Mouse (Mus musculus) MEL (cell line): ENCODE data around the gene Rsrc1. TPM values are rescaled to one million over a fixed set of nuclear protein-coding genes. Genes with fewer than 3 reads are reported as not detected.
A peak's percentile ranks its signal among the peaks of the same experiment; 100 is the strongest.

ENCODE experiments used
- DNase-seq: peaks from one replicate; pipeline ENCODE4 v3.0.0; 2011; ENCODE audit warnings: low read depth, low spot score
- H3K27ac ChIP-seq: 2 replicates; pipeline ENCODE4 v1.5.1; 2012; ENCODE audit warnings: low read depth, mild to moderate bottlenecking, control low read depth, low read length, moderate library complexity; ENCODE audit not compliant: control insufficient read depth
- H3K27me3 ChIP-seq, 2 experiments: fragments of 150-350 bp in 1 of 2; sonication (generic) in 1 of 2; 2 replicates each; pipeline ENCODE4 v1.6.1; 2012; ENCODE audit warnings: low read length in 2 of 2, mild to moderate bottlenecking in 2 of 2, improper control_type of control experiment in 1 of 2, moderate library complexity in 1 of 2; ENCODE audit not compliant: insufficient read depth in 2 of 2, control insufficient read depth in 1 of 2
- H3K36me3 ChIP-seq, 2 experiments: 2 replicates each; pipeline ENCODE4 v1.6.1; 2012 to 2014; ENCODE audit warnings: low read length in 2 of 2, improper control_type of control experiment in 1 of 2, inconsistent platforms in 1 of 2, mild to moderate bottlenecking in 1 of 2; ENCODE audit not compliant: insufficient read depth in 2 of 2, control insufficient read depth in 1 of 2
- H3K4me1 ChIP-seq, 2 experiments: fragments of 150-350 bp in 1 of 2; sonication (generic) in 1 of 2; 2 replicates each; pipeline ENCODE4 v1.6.1; 2012; ENCODE audit warnings: low read length in 2 of 2, improper control_type of control experiment in 1 of 2, mild to moderate bottlenecking in 1 of 2; ENCODE audit not compliant: insufficient read depth in 2 of 2, control insufficient read depth in 1 of 2
- H3K4me3 ChIP-seq, 2 experiments: fragments of 150-350 bp in 1 of 2; sonication (generic) in 1 of 2; 2 replicates each; pipeline ENCODE4 v1.5.1; 2012; ENCODE audit warnings: low read depth in 2 of 2, low read length in 2 of 2, mild to moderate bottlenecking in 2 of 2, moderate library complexity in 2 of 2, control low read depth in 1 of 2, improper control_type of control experiment in 1 of 2; ENCODE audit not compliant: control insufficient read depth in 1 of 2, insufficient read depth in 1 of 2
- H3K79me2 ChIP-seq: 2 replicates; pipeline ENCODE4 v1.6.1; 2012; ENCODE audit warnings: mild to moderate bottlenecking, low read length, moderate library complexity; ENCODE audit not compliant: control insufficient read depth, poor library complexity, insufficient read depth
- H3K9ac ChIP-seq: 2 replicates; pipeline ENCODE4 v1.6.1; 2012; ENCODE audit warnings: low read depth, mild to moderate bottlenecking, control low read depth, low read length, moderate library complexity; ENCODE audit not compliant: control insufficient read depth, poor library complexity, severe bottlenecking
- H3K9me3 ChIP-seq: fragments of 150-350 bp; sonication (generic); replicated peaks from 2 replicates; pipeline ENCODE4 v1.6.1; 2012; ENCODE audit warnings: mild to moderate bottlenecking, low read length, improper control_type of control experiment, moderate library complexity; ENCODE audit not compliant: insufficient read depth
- CHD2 ChIP-seq: IDR thresholded peaks from 2 replicates; pipeline ENCODE4 v1.6.1; 2011; ENCODE audit warnings: low read length, improper control_type of control experiment
- EP300 ChIP-seq, 2 experiments: IDR thresholded peaks; 2 replicates each; pipeline ENCODE4 v1.6.1; 2011; ENCODE audit warnings: improper control_type of control experiment in 2 of 2, low read length in 2 of 2, low read depth in 1 of 2, mild to moderate bottlenecking in 1 of 2
- ETS1 ChIP-seq: IDR thresholded peaks from 2 replicates; pipeline ENCODE4 v1.6.1; 2012; ENCODE audit warnings: low read depth, mild to moderate bottlenecking, inconsistent platforms, low read length, improper control_type of control experiment, moderate library complexity
- GATA1 ChIP-seq: IDR thresholded peaks from 2 replicates; pipeline ENCODE4 v1.6.1; 2011; ENCODE audit warnings: low read depth, low read length, improper control_type of control experiment
- MAFK ChIP-seq: IDR thresholded peaks from 2 replicates; pipeline ENCODE4 v1.6.1; 2011; ENCODE audit warnings: low read depth, mild to moderate bottlenecking, low read length, improper control_type of control experiment, borderline replicate concordance
- MEF2A ChIP-seq: IDR thresholded peaks from 2 replicates; pipeline ENCODE4 v1.6.1; 2014; ENCODE audit warnings: low read depth, mild to moderate bottlenecking, inconsistent platforms, low read length, improper control_type of control experiment; ENCODE audit not compliant: poor library complexity, insufficient replicate concordance, severe bottlenecking; ENCODE audit errors: extremely low read depth
- MXI1 ChIP-seq: IDR thresholded peaks from 2 replicates; pipeline ENCODE4 v1.6.1; 2011; ENCODE audit warnings: mild to moderate bottlenecking, low read depth, low read length, improper control_type of control experiment
- MYB ChIP-seq: IDR thresholded peaks from 2 replicates; pipeline ENCODE4 v1.6.1; 2011; ENCODE audit warnings: mild to moderate bottlenecking, low read depth, low read length, improper control_type of control experiment
- SIN3A ChIP-seq: IDR thresholded peaks from 2 replicates; pipeline ENCODE4 v1.6.1; 2012; ENCODE audit warnings: low read length, improper control_type of control experiment, inconsistent platforms
- TAL1 ChIP-seq: IDR thresholded peaks from 2 replicates; pipeline ENCODE4 v1.6.1; 2012; ENCODE audit warnings: mild to moderate bottlenecking, inconsistent platforms, low read length, moderate library complexity, mixed read lengths
- TBP ChIP-seq: IDR thresholded peaks from 2 replicates; pipeline ENCODE4 v1.8.0; 2011; ENCODE audit warnings: low read depth, low read length, improper control_type of control experiment
- TCF12 ChIP-seq: IDR thresholded peaks from 2 replicates; pipeline ENCODE4 v1.6.1; 2014; ENCODE audit warnings: low read depth, mild to moderate bottlenecking, inconsistent platforms, low read length, improper control_type of control experiment, moderate library complexity
- USF1 ChIP-seq: IDR thresholded peaks from 2 replicates; pipeline ENCODE4 v1.6.1; 2014; ENCODE audit warnings: low read depth, mild to moderate bottlenecking, inconsistent platforms, low read length, improper control_type of control experiment, moderate library complexity
- USF2 ChIP-seq, 2 experiments: IDR thresholded peaks; 2 replicates each; pipeline ENCODE4 v1.6.1; 2011 to 2012; ENCODE audit warnings: improper control_type of control experiment in 2 of 2, low read length in 2 of 2, borderline replicate concordance in 1 of 2, inconsistent platforms in 1 of 2, low read depth in 1 of 2, mild to moderate bottlenecking in 1 of 2; ENCODE audit not compliant: insufficient read depth in 1 of 2
- ZC3H11A ChIP-seq: IDR thresholded peaks from 2 replicates; pipeline ENCODE4 v1.6.1; 2012; ENCODE audit warnings: low read depth, mild to moderate bottlenecking, inconsistent platforms, low read length, improper control_type of control experiment
- ZKSCAN1 ChIP-seq: IDR thresholded peaks from 2 replicates; pipeline ENCODE4 v1.6.1; 2012; ENCODE audit warnings: low read depth, mild to moderate bottlenecking, inconsistent platforms, low read length, improper control_type of control experiment, moderate library complexity
- polyA plus RNA-seq, 2 experiments: library from polyadenylated mRNA; stranded (reverse) in 1 of 2; unstranded in 1 of 2; fragments of >175 nt in 1 of 2; fragments of >200 nt in 1 of 2; gene quantifications; 2 replicates each; pipeline versions ENCODE4 v1.2.1 to v1.2.4; 2012; ENCODE audit warnings: low replicate concordance in 2 of 2, low read depth in 1 of 2; ENCODE audit not compliant: insufficient read length in 2 of 2, insufficient read depth in 1 of 2, missing spikeins in 1 of 2
- total RNA-seq: library from RNA; depleted of rRNA; stranded (reverse); fragments of 300-350 nt; gene quantifications from 2 replicates; pipeline ENCODE4 v1.2.3, GENCODE M21; 2012

Rsrc1 gene
- total and polyA plus RNA-seq, 3 experiments, result 22.8 to 100 (median 42.7) TPM

- H3K79me2 ChIP-seq, result no peaks in the 10 kb centered on the region
- peaks cover 3 to 6% of the 10 kb centered on the region in 2 experiments for H3K4me1 ChIP-seq
- H3K4me3 ChIP-seq, result peak overlapping the region; percentile 6 to 8; a peak in 1 of 4 replicates
- DNase-seq, result peak; percentile 54
- TF ChIP-seq MAFK, result no peak
- TF ChIP-seq USF1, result no peak
- TF ChIP-seq USF2 (IDR thresholded peaks at IDR 0.05; ENCODE audit: borderline replicate concordance in 1 of 2, insufficient read depth in 1 of 2, low read depth in 1 of 2, low read length in 2 of 2), result no peak
- 0 out of 2 replicates have a peak, but pooled peaks have one; percentile 33 for TF ChIP-seq MXI1
- TF ChIP-seq ZC3H11A, result no peak
- no peak for TF ChIP-seq CHD2
- H3K9me3 ChIP-seq, result no peaks in the 10 kb centered on the region
- peaks cover 0 to 10% of the 10 kb centered on the region in 2 experiments; a peak in 2 of 4 replicates for H3K36me3 ChIP-seq
- no peak overlapping the region for H3K9ac ChIP-seq
- H3K27me3 ChIP-seq, result no peaks in the 10 kb centered on the region
- no peak overlapping the region; the same call in 1 of the 2 replicates for H3K27ac ChIP-seq
Observed at GRCm38 (mm10) chr3:67279781-67280180, 298.6 kb downstream of the Rsrc1 start.

GRCm38 (mm10) chr3:67280247-67280646 is 299.1 kb downstream of the Rsrc1 start:
- no peak overlapping the region; the same call in 1 of the 2 replicates for H3K27ac ChIP-seq
- H3K27me3 ChIP-seq, result no peaks in the 10 kb centered on the region
- H3K9ac ChIP-seq, result no peak overlapping the region
- H3K9me3 ChIP-seq, result no peaks in the 10 kb centered on the region
- peaks cover 3 to 8% of the 10 kb centered on the region in 2 experiments for H3K4me1 ChIP-seq
- peak; percentile 59 for DNase-seq
- H3K79me2 ChIP-seq, result no peaks in the 10 kb centered on the region
- H3K36me3 ChIP-seq, result peaks cover 0 to 14% of the 10 kb centered on the region in 2 experiments; a peak in 2 of 4 replicates
- peak overlapping the region in 1 of 2 experiments; percentile 8; a peak in 1 of 4 replicates for H3K4me3 ChIP-seq
- TF ChIP-seq SIN3A (no peak; the same call in none of the 2 replicates), ZC3H11A (no peak), CHD2 (no peak), MEF2A (no peak), ZKSCAN1 (no peak), GATA1 (peak; percentile 90), TBP (no peak), EP300 (IDR thresholded peaks at IDR 0.05; ENCODE audit: low read depth in 1 of 2, low read length in 2 of 2) (peak; percentile 67 to 71), ETS1 (peak; percentile 43; the same call in 1 of the 2 replicates)

DNA sequence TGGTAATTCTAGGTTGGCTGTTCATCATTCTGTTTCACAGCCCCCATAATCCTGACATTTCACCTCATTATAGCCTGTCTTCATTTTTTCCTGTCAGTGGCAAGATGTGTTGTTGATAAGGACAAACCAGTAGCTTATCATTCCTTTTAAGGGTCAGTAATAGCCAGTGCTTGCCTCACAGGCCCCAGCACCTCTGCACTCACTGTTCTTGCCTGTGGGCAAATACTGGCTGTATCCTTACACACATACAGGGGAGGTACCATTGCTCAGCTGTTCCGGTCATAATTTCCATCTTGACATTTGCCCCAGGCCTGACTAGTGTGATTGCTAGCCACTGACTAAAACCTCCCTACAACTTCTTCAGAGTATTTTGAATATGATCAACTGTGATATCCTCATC is 302.8 kb downstream of the Rsrc1 start:
- TF ChIP-seq TAL1, result no peak
- no peak for TF ChIP-seq MYB
- no peak for TF ChIP-seq TCF12
- TF ChIP-seq, all 39 proteins: peak for 0

More for the DNA sequence above, 302.8 kb downstream of the Rsrc1 start:
- Histone ChIP-seq H3K36me3 (peaks cover 0 to 14% of the 10 kb centered on the region in 2 experiments; a peak in 2 of 4 replicates), H3K27ac (no peak overlapping the region), H3K9ac (no peak overlapping the region), H3K79me2 (no peaks in the 10 kb centered on the region), H3K4me1 (peaks cover 0 to 8% of the 10 kb centered on the region in 2 experiments; a peak in 2 of 4 replicates), H3K27me3 (no peaks in the 10 kb centered on the region), H3K9me3 (no peaks in the 10 kb centered on the region), H3K4me3 (no peak overlapping the region)
- no peak for DNase-seq
